Mouse (Mus musculus): ENCODE measurements at regions not wholly inside any gene's neighbourhood (a gene's known extent, or its start where the extent isn't known, plus 50 kb on each side); places are given as distances from the start of the nearest gene placed in this dataset.

DNA sequence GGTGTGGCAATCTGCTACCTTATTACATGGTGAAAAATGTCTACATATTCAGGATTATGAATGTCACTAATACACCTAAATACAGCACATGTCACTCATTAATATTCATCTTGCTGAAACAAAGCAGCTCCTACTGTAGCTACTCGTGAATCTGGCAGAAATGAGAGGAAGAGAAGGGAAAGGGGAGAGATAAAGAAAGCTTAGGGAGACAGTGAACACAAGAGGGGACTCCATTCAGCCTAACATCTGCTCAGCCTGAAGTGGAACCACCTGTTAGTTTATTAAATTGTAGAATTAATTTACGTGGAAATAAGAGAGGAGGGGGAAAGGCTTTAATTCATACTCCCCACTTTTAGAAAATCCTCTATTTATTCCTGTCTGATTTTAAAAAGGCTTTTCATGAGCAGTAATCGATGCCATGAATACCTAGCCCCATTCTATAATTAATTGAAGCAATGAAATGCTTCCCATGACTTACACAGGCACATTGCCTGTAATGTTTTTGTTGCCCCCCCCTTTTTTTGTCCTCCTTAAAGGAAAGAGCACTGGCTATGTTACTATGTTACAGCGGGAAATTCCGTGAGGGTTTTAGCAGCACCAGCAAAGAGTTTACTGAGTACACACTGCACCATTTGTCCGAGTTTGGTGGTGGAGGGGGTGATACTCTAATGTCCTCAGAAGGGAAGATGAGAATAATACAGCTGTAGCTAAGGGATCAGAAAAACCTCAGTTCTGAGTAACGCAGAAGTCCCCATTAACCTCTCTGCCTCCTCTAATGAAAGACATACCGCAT, 319.2 kb upstream of the Rsrc1 start:
- TF ChIP-seq MEF2A (IDR thresholded peaks at IDR 0.05; ENCODE audit: borderline replicate concordance, low read depth, low read length) (no peak), SMC3 (IDR thresholded peaks at IDR 0.05; ENCODE audit: low read depth, low read length) (no peak), MAFK (IDR thresholded peaks at IDR 0.05; ENCODE audit: insufficient replicate concordance, low read length) (no peak), UBTF (IDR thresholded peaks at IDR 0.05; ENCODE audit: low read depth, low read length) (no peak), CTCF (conservative IDR thresholded peaks at IDR 0.05 in 1 of 2, IDR thresholded peaks at IDR 0.05 in 1 of 2; ENCODE audit: low read depth in 2 of 2, low read length in 2 of 2) (no peak), MXI1 (IDR thresholded peaks at IDR 0.05; ENCODE audit: low read depth, low read length) (no peak), ELF1 (IDR thresholded peaks at IDR 0.05; ENCODE audit: low read depth, low read length) (no peak), ZKSCAN1 (IDR thresholded peaks at IDR 0.05; ENCODE audit: borderline replicate concordance, low read depth, low read length) (no peak), HCFC1 (IDR thresholded peaks at IDR 0.05; ENCODE audit: low read depth, low read length) (no peak), NRF1 (IDR thresholded peaks at IDR 0.05; ENCODE audit: low read depth, low read length) (no peak), USF2 (conservative IDR thresholded peaks at IDR 0.05; ENCODE audit: low read depth, low read length) (no peak), ETS1 (conservative IDR thresholded peaks at IDR 0.05; ENCODE audit: low read depth, low read length) (no peak)
